In genomic region chr11:32454800-32455506, GRCm38 (mm10) we compare ENCODE assay signal across 7 mouse cellular contexts. TPM values are rescaled to one million over a fixed set of nuclear protein-coding genes. Genes with fewer than 3 reads are reported as not detected.
DNase-seq lines count a peak whose midpoint lies in the region; ATAC-seq lines count a peak whose summit lies in the region.

Gene Ubtd2, plus strand, starts transcription at chr11:32455370.

- intact Hi-C loops in left cerebral cortex, postnatal 36 days (cut with DNase I) = loop anchor here (5.0 kb wide), 4 partner anchors 47 to 108 kb away; partner anchors contain the start of genes Efcab9, Sh3pxd2b and Stk10

- H3K9me3 ChIP-seq in intestine, embryonic 16.5 days (ENCODE audit: control insufficient read depth, low read length) = no peaks in the 10 kb centered on the region
- no peaks in the 10 kb centered on the region for H3K9me3 ChIP-seq in midbrain, embryonic 11.5 days (ENCODE audit: control insufficient read depth, low read length)

- peak within 1 kb of the TSS; percentile 97 for H3K4me2 ChIP-seq in intestine, embryonic 16.5 days (ENCODE audit: low read depth, low read length)
- peak within 1 kb of the TSS; percentile 91 for H3K4me2 ChIP-seq in midbrain, embryonic 11.5 days

- H3K36me3 ChIP-seq in intestine, embryonic 16.5 days (ENCODE audit: control insufficient read depth, insufficient read depth, low read length) = no peaks in the 10 kb centered on the region
- no peaks in the 10 kb centered on the region for H3K36me3 ChIP-seq in midbrain, embryonic 11.5 days (ENCODE audit: control insufficient read depth, insufficient read depth, low read length)

- H3K4me3 ChIP-seq in intestine, embryonic 16.5 days (ENCODE audit: low read length) = peak within 1 kb of the TSS; percentile 95
- peak within 1 kb of the TSS; percentile 93 for H3K4me3 ChIP-seq in midbrain, embryonic 11.5 days (ENCODE audit: low read depth, low read length)

- H3K27me3 ChIP-seq in intestine, embryonic 16.5 days (replicated peaks; ENCODE audit: control insufficient read depth, insufficient read depth, low read length) = no peaks in the 10 kb centered on the region
- no peaks in the 10 kb centered on the region for H3K27me3 ChIP-seq in midbrain, embryonic 11.5 days (ENCODE audit: control insufficient read depth, insufficient read depth, low read length)

- under 1% methylated on average over 83 of the region's 86 CpGs for WGBS in intestine, embryonic 16.5 days
- WGBS in midbrain, embryonic 11.5 days = under 1% methylated on average over 76 of the region's 86 CpGs

- peak within 1 kb of the TSS; percentile 95 for H3K9ac ChIP-seq in intestine, embryonic 16.5 days (ENCODE audit: low read depth, low read length)
- H3K9ac ChIP-seq in midbrain, embryonic 11.5 days (ENCODE audit: low read length) = peak within 1 kb of the TSS; percentile 97

- ATAC-seq in intestine, embryonic 16.5 days = peak; percentile 98
- ATAC-seq in midbrain, embryonic 11.5 days (ENCODE audit: low FRiP score) = peak; percentile 99

- DNase-seq in adrenal gland, adult 2 months = peak; percentile 99
- DNase-seq in embryo, embryonic 11.5 days (ENCODE audit: low read depth, low spot score) = peak; percentile 95
- peak; percentile 98 to 99 for DNase-seq in gastrocnemius, postnatal 4 days (ENCODE audit: low spot score in 2 of 2)
- DNase-seq in left cerebral cortex, postnatal 36 days (ENCODE audit: low spot score in 2 of 2) = peak; percentile 96 to 98
- peak; percentile 99 for DNase-seq in midbrain, embryonic 11.5 days (ENCODE audit: low spot score, missing footprints)
- DNase-seq in skeletal muscle tissue, adult 2 months (ENCODE audit: low read depth, low spot score) = peak; percentile 83

- peak within 1 kb of the TSS; percentile 96 for H3K27ac ChIP-seq in intestine, embryonic 16.5 days (ENCODE audit: low read length)
- peak within 1 kb of the TSS; percentile 91 for H3K27ac ChIP-seq in midbrain, embryonic 11.5 days (ENCODE audit: low read depth, low read length)

- peaks cover 3% of the 10 kb centered on the region; the same call in 1 of the 2 replicates for H3K4me1 ChIP-seq in intestine, embryonic 16.5 days (ENCODE audit: control insufficient read depth, insufficient read depth, low read length)
- peaks cover 8% of the 10 kb centered on the region for H3K4me1 ChIP-seq in midbrain, embryonic 11.5 days (ENCODE audit: control insufficient read depth, insufficient read depth, low read length)

RNA-seq across cellular contexts. Expression of gene Ubtd2, which starts in this region (rescaled TPM):
- 10 to 100 TPM; 12.2 to 14.4 TPM for total RNA-seq in adrenal gland, adult 2 months (2021)
- polyA plus RNA-seq in adrenal gland, adult 2 months (2012; rRNA removed) = 4.7 and 4.9 TPM in 2 replicates
- 10 to 100 TPM; 63.5 to 68.8 TPM for total RNA-seq in gastrocnemius, postnatal 4 days (2021)
- polyA plus RNA-seq in intestine, embryonic 16.5 days (2015; fragmentation: Nextera tagmentation; extraction: Ambion mirVana) = 21.8 and 22.6 TPM in 2 replicates
- total RNA-seq in left cerebral cortex, postnatal 36 days (2021) = 10 to 100 TPM; 56.9 to 57.4 TPM
- polyA plus RNA-seq in midbrain, embryonic 11.5 days (2014; fragmentation: Nextera tagmentation; extraction: Ambion mirVana) = 67.7 and 71.6 TPM in 2 replicates

Comparison
In these comparisons a context has a peak if more than half of its experiments do, and no peak if none do; other contexts are left out.
1. Peak in every context shown above with its lines: DNase-seq, ATAC-seq, H3K4me3 ChIP-seq and H3K27ac ChIP-seq.